Mouse (Mus musculus) right cerebral cortex, adult 2 months (tissue): ENCODE measurements around the gene Mfge8.

Source experiments
- DNase-seq, 2 experiments: peaks; one replicate each; pipeline ENCODE4 v3.0.0; 2021 to 2022; ENCODE audit warnings: low spot score in 2 of 2

Gene Mfge8

GRCm38 (mm10) chr7:79130385-79130784 lies 18.5 kb downstream of the Mfge8 start:
- no peak for DNase-seq

- no peak for DNase-seq
Observed at GRCm38 (mm10) chr7:79129883-79130282, 19.0 kb downstream of the Mfge8 start.

- DNase-seq = peak; percentile 38 to 53
Observed at GRCm38 (mm10) chr7:79123465-79123864, 25.4 kb downstream of the Mfge8 start.

- DNase-seq = no peak
Observed at GRCm38 (mm10) chr7:79113848-79114247, 35.0 kb downstream of the Mfge8 start.

- DNase-seq = no peak
Observed at GRCm38 (mm10) chr7:79096492-79096891, 52.4 kb downstream of the Mfge8 start.

GRCm38 (mm10) chr7:79089111-79089510 lies 59.7 kb downstream of the Mfge8 start:
- peak; percentile 10 to 26 for DNase-seq
